Mouse (Mus musculus) T-helper 1 cell (primary cell): ENCODE measurements at regions not wholly inside any gene's neighbourhood (a gene's known extent, or its start where the extent isn't known, plus 50 kb on each side); places are given as distances from the start of the nearest gene placed in this dataset.
"Not testable (repeated sequence)": the region's sequence is repeated elsewhere in the genome, so short reads cannot be mapped to it uniquely, and the experiment has no call there.

Experiments used
- in situ Hi-C: fragments of 300-600 bp; cut with MboI, MseI; formaldehyde crosslinking; loops from one replicate; pipeline ENCODE4 v1.15.1; 2025; ENCODE audit warnings: high pct_unique_total_duplicates

- in situ Hi-C loops: loop anchor here (5.0 kb wide), 1 partner anchor 388 kb away; no protein-coding TSS in a partner anchor
Observed at GRCm38 (mm10) chr14:53729877-53730276, 524.0 kb downstream of the Dad1 start.

- in situ Hi-C loops: not testable (repeated sequence)
Observed at GRCm38 (mm10) chr14:53729149-53729548, 524.8 kb downstream of the Dad1 start.

- in situ Hi-C loops: not testable (repeated sequence)
Observed at GRCm38 (mm10) chr14:53726914-53727313, 527.0 kb downstream of the Dad1 start.

- in situ Hi-C loops: not testable (repeated sequence)
Observed at GRCm38 (mm10) chr14:53723611-53724010, 530.3 kb downstream of the Dad1 start.

GRCm38 (mm10) chr14:53721901-53722300 is 532.0 kb downstream of the Dad1 start:
- in situ Hi-C loops: not testable (repeated sequence)

- in situ Hi-C loops: not testable (repeated sequence)
Observed at GRCm38 (mm10) chr14:53709627-53710026, 544.3 kb downstream of the Dad1 start.

- in situ Hi-C loops: not testable (repeated sequence)
Observed at GRCm38 (mm10) chr14:53704351-53704750, 549.6 kb downstream of the Dad1 start.

- in situ Hi-C loops: not testable (repeated sequence)
Observed at GRCm38 (mm10) chr14:53703593-53703992, 550.3 kb downstream of the Dad1 start.

- in situ Hi-C loops: not testable (repeated sequence)
Observed at GRCm38 (mm10) chr14:53684100-53684499, 569.8 kb downstream of the Dad1 start.

GRCm38 (mm10) chr14:53683361-53684015 is 570.4 kb downstream of the Dad1 start:
- in situ Hi-C loops: not testable (repeated sequence)

GRCm38 (mm10) chr14:53682679-53683078 is 571.2 kb downstream of the Dad1 start:
- in situ Hi-C loops: not testable (repeated sequence)

- in situ Hi-C loops: not testable (repeated sequence)
Observed at GRCm38 (mm10) chr14:53681320-53681719, 572.6 kb downstream of the Dad1 start.

GRCm38 (mm10) chr14:53665681-53666080 is 588.2 kb downstream of the Dad1 start:
- in situ Hi-C loops: not testable (repeated sequence)

GRCm38 (mm10) chr14:53662700-53663355 is 591.1 kb downstream of the Dad1 start:
- in situ Hi-C loops: not testable (repeated sequence)

- in situ Hi-C loops: not testable (repeated sequence)
Observed at GRCm38 (mm10) chr14:53654669-53655068, 599.2 kb downstream of the Dad1 start.

GRCm38 (mm10) chr14:53651061-53651460 is 602.8 kb downstream of the Dad1 start:
- in situ Hi-C loops: not testable (repeated sequence)

- in situ Hi-C loops: not testable (repeated sequence)
Observed at GRCm38 (mm10) chr14:53649189-53649588, 604.7 kb downstream of the Dad1 start.

GRCm38 (mm10) chr14:53640441-53640840 is 613.5 kb downstream of the Dad1 start:
- in situ Hi-C loops: not testable (repeated sequence)

GRCm38 (mm10) chr14:53637664-53638063 is 616.2 kb downstream of the Dad1 start:
- in situ Hi-C loops: not testable (repeated sequence)

- in situ Hi-C loops: not testable (repeated sequence)
Observed at GRCm38 (mm10) chr14:53635206-53635605, 618.7 kb downstream of the Dad1 start.

GRCm38 (mm10) chr14:53634320-53634979 is 619.5 kb downstream of the Dad1 start:
- in situ Hi-C loops: not testable (repeated sequence)

- in situ Hi-C loops: not testable (repeated sequence)
Observed at GRCm38 (mm10) chr14:53633743-53634142, 620.2 kb downstream of the Dad1 start.
